Mouse (Mus musculus) layer of hippocampus, adult 6 months (tissue): ENCODE results near the gene Parp16. TPM values are rescaled to one million over a fixed set of nuclear protein-coding genes. Genes with fewer than 3 reads are reported as not detected.

Experiments used
- long read RNA-seq, 2 experiments: library from polyadenylated mRNA; unstranded; transcript quantifications; one replicate each; pipeline ENCODE4 v2.0.0; 2019 to 2020
- polyA plus RNA-seq: library from polyadenylated mRNA; unstranded; fragments of <200 nt; fragmentation: Nextera tagmentation; gene quantifications from 2 replicates; pipeline ENCODE4 v1.2.3, GENCODE M21; 2021

The Parp16 gene
- polyA plus RNA-seq = 2.0 and 2.5 TPM in 2 replicates
- long read RNA-seq, experiment 1, partial matches to known transcripts = 0 of 4 reads
- long read RNA-seq, experiment 1, other reads (novel, unspliced or antisense) = 0 of 4 reads
- long read RNA-seq, experiment 2, partial matches to known transcripts = 1 of 7 reads
- long read RNA-seq, experiment 2, other reads (novel, unspliced or antisense) = 2 of 7 reads

GRCm38 (mm10) chr9:65195053-65195452, at the start of gene Parp16:
Gene Parp16, plus strand, starts transcription at chr9:65195353.

GRCm38 (mm10) chr9:65264959-65265358, 69.8 kb downstream of the Parp16 start, which contains the start of gene Cilp:
Gene Cilp, plus strand, starts transcription at chr9:65265180.

Other genes starting within 250 kb of the Parp16 start
- gene Slc24a1, start 243.7 kb upstream of the Parp16 start, polyA plus RNA-seq = 0.05 and 0.10 TPM in 2 replicates
- 11.0 and 11.5 TPM in 2 replicates for gene Ints14, start 234.4 kb upstream of the Parp16 start, polyA plus RNA-seq
- gene Hacd3, start 173.7 kb upstream of the Parp16 start, polyA plus RNA-seq = 92.6 and 112 TPM in 2 replicates
- 22.0 and 28.5 TPM in 2 replicates for gene Dpp8, start 162.9 kb upstream of the Parp16 start, polyA plus RNA-seq
- 6.5 and 7.4 TPM in 2 replicates for gene Igdcc4, start 93.9 kb upstream of the Parp16 start, polyA plus RNA-seq
- 0.38 and 0.40 TPM in 2 replicates for gene Igdcc3, start 54.2 kb upstream of the Parp16 start, polyA plus RNA-seq
- gene Cilp, start 69.8 kb downstream of the Parp16 start, polyA plus RNA-seq = 0.04 TPM in 1 of 2 replicates, not detected in the other
- gene Clpx, start 98.9 kb downstream of the Parp16 start, polyA plus RNA-seq = 23.4 and 25.7 TPM in 2 replicates
- 6.8 and 8.5 TPM in 2 replicates for gene Pdcd7, start 150.8 kb downstream of the Parp16 start, polyA plus RNA-seq
- 0.10 TPM in 1 of 2 replicates, not detected in the other for gene Ubap1l, start 165.7 kb downstream of the Parp16 start, polyA plus RNA-seq
- 0.28 and 0.29 TPM in 2 replicates for gene Kbtbd13, start 196.3 kb downstream of the Parp16 start, polyA plus RNA-seq
- gene Rasl12, start 203.2 kb downstream of the Parp16 start, polyA plus RNA-seq = 2.4 and 3.4 TPM in 2 replicates
- gene Slc51b, start 227.6 kb downstream of the Parp16 start, polyA plus RNA-seq = 0.30 TPM in 1 of 2 replicates, not detected in the other
- gene Mtfmt, start 240.4 kb downstream of the Parp16 start, polyA plus RNA-seq = 10.3 and 12.3 TPM in 2 replicates